Mouse (Mus musculus) left cerebral cortex, postnatal 10 days (tissue): Measurements from ENCODE around the gene Clec2h. TPM values are rescaled to one million over a fixed set of nuclear protein-coding genes. Genes with fewer than 3 reads are reported as not detected.

Source experiments
- DNase-seq, 2 experiments: peaks; one replicate each; pipeline ENCODE4 v3.0.0; 2021 to 2022; ENCODE audit warnings: low spot score in 2 of 2, mixed read lengths in 1 of 2; ENCODE audit errors: extremely low spot score in 1 of 2
- intact Hi-C: fragments of 180-260 bp; cut with DNase I; formaldehyde crosslinking; loops from one replicate; pipeline ENCODE4 v1.15.1; 2025
- total RNA-seq, 2 experiments: library from RNA; stranded (reverse); gene quantifications; 2 replicates each; pipeline ENCODE4 v1.2.3; 2021

Gene Clec2h
- total RNA-seq, 2 experiments from 2014 or later = 0.19 TPM; not detected in 1

DNA sequence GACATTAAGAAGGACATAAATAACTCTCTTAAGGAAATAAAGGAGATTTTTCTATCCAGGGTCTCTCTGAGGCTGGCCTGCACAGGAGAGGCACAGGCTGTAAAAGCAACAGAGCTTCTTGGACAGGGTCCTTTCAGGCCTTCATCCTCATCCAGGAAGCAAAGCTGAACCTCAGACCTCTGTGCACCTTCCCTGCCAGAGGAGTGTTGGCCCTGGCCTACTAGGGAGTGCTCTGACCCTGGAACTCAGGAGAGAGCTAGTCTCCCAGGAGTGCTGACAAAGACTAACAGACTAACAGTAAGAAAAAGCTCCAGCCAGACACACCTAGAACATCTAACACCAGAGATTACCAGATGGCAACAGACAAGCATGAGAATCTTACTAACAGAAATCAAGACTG, 17.4 kb downstream of the Clec2h start:
- intact Hi-C loops = no loop called here
- no peak for DNase-seq

DNA sequence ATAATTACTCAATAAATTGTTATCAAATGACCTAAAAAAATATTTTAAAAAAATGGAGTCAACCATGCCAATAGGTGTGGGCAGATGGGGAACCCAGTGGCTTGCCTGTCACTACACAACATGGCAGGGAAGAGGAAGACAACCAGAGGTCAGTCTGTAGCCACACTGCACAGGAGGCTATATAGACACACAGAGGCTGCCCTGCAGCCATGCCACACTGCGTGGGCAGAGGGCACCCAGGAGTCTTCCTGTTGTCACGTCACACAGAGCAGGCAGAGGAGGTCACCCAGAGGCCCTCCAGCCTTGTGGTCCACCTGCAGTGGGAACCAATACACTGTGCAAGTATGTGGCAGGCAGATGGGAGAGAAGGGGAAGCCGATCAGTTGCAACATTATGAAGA, 39.5 kb downstream of the Clec2h start:
- intact Hi-C loops = no loop called here
- no peak for DNase-seq

DNA sequence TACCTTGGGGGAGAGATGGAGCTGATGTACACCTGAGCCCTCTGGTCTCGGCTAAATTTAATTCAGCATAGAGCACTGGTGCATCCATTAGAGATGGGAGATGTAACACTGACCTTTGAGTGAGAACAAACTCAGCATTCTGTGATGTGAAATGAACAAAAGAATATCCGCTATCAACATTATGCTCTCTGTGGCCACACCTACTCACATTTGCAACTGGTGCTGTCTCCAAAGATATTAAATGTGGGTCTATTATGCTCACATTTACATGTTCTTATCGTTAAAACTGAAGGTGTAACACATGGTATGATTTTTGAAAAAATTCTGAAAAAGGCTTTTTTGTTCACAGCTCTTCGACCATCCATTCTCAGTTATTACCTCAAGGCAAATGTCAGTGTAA, 60.8 kb downstream of the Clec2h start, which contains the start of gene Klrb1:
Gene Klrb1 (minus strand): TSS at position 101 of the 400 bp plus-strand sequence.
- no peak for DNase-seq
- intact Hi-C loops = no loop called here

Other genes starting within 250 kb of the Clec2h start
- gene Itfg2, start 237.5 kb upstream of the Clec2h start, total RNA-seq = 10 to 100 TPM; 21.6 to 30.8 TPM
- 100 to 1,000 TPM; 130 to 131 TPM for gene Fkbp4, start 223.7 kb upstream of the Clec2h start, total RNA-seq
- under 1 TPM; 0.15 to 0.73 TPM for gene Pzp, start 135.7 kb upstream of the Clec2h start, total RNA-seq
- 10 to 100 TPM; 16.1 to 17.9 TPM for gene A2ml1, start 80.8 kb upstream of the Clec2h start, total RNA-seq
- not detected for gene Klrb1a, start 38.9 kb upstream of the Clec2h start, total RNA-seq
- 1 to 10 TPM in 1 of 2 experiments, under 1 TPM in 1; 0.90 to 1.7 TPM for gene Klrb1, start 60.7 kb downstream of the Clec2h start, total RNA-seq
- not detected for gene Klrb1c, start 126.8 kb downstream of the Clec2h start, total RNA-seq
- not detected for gene Gm44511, start 163.9 kb downstream of the Clec2h start, total RNA-seq
- gene Klrb1b, start 163.9 kb downstream of the Clec2h start, total RNA-seq = not detected
- not detected for gene Clec2i, start 225.2 kb downstream of the Clec2h start, total RNA-seq
- gene BC035044, start 228.7 kb downstream of the Clec2h start, total RNA-seq = 1 to 10 TPM; 1.5 to 1.7 TPM